Mouse (Mus musculus): ENCODE results near the gene Auts2. TPM values are rescaled to one million over a fixed set of nuclear protein-coding genes. Genes with fewer than 3 reads are reported as not detected.

Auts2 gene
- polyA plus RNA-seq, 1 experiment from 2014 or later, result 17.0 TPM

- Histone ChIP-seq H3K27me3 (no peaks in the 10 kb centered on the region), H3K36me3 (no peaks in the 10 kb centered on the region), H3K4me3 (no peak overlapping the region), H3K27ac (no peak overlapping the region), H3K4me1 (peaks cover 8% of the 10 kb centered on the region), H3K9me3 (no peaks in the 10 kb centered on the region), H3K4me2 (no peak overlapping the region), H3K9ac (no peak overlapping the region)
- 66% methylated on average over 4 of the region's 4 CpGs for WGBS
- no peak for ATAC-seq (ENCODE audit: borderline replicate concordance, extremely low read depth, low FRiP score, low TSS enrichment)
Observed at GRCm38 (mm10) chr5:131729456-131729855, 813.7 kb downstream of the Auts2 start.

- Histone ChIP-seq H3K36me3 (no peaks in the 10 kb centered on the region), H3K9me3 (no peaks in the 10 kb centered on the region), H3K9ac (no peak overlapping the region), H3K4me3 (no peak overlapping the region), H3K4me1 (0 out of 2 replicates have a peak, but pooled peaks cover 2% of the 10 kb centered on the region), H3K27ac (no peak overlapping the region), H3K4me2 (no peak overlapping the region), H3K27me3 (no peaks in the 10 kb centered on the region)
- ATAC-seq (ENCODE audit: borderline replicate concordance, extremely low read depth, low FRiP score, low TSS enrichment), result no peak
- WGBS, result 78% methylated on average over 4 of the region's 4 CpGs
Observed at GRCm38 (mm10) chr5:131727909-131728308, 815.2 kb downstream of the Auts2 start.

- Histone ChIP-seq H3K4me1 (no peaks in the 10 kb centered on the region), H3K27ac (no peak overlapping the region), H3K9me3 (no peaks in the 10 kb centered on the region), H3K27me3 (no peaks in the 10 kb centered on the region), H3K4me2 (no peak overlapping the region), H3K9ac (no peak overlapping the region), H3K4me3 (no peak overlapping the region), H3K36me3 (no peaks in the 10 kb centered on the region)
- no peak for ATAC-seq (ENCODE audit: borderline replicate concordance, extremely low read depth, low FRiP score, low TSS enrichment)
- WGBS, result 88% methylated on average over 1 of the region's 1 CpGs
Observed at GRCm38 (mm10) chr5:131724508-131724907, 818.6 kb downstream of the Auts2 start.

GRCm38 (mm10) chr5:131722791-131723190 is 820.4 kb downstream of the Auts2 start:
- H3K36me3 ChIP-seq, result no peaks in the 10 kb centered on the region
- H3K4me1 ChIP-seq, result no peaks in the 10 kb centered on the region
- no peak for ATAC-seq (ENCODE audit: borderline replicate concordance, extremely low read depth, low FRiP score, low TSS enrichment)
- 81% methylated on average over 6 of the region's 6 CpGs for WGBS
- H3K27me3 ChIP-seq, result no peaks in the 10 kb centered on the region
- H3K9me3 ChIP-seq, result no peaks in the 10 kb centered on the region
- H3K4me3 ChIP-seq, result no peak overlapping the region
- H3K27ac ChIP-seq, result no peak overlapping the region
- no peak overlapping the region for H3K9ac ChIP-seq
- no peak overlapping the region for H3K4me2 ChIP-seq

- WGBS, result 48% methylated on average over 4 of the region's 4 CpGs
- Histone ChIP-seq H3K9me3 (no peaks in the 10 kb centered on the region), H3K27me3 (no peaks in the 10 kb centered on the region), H3K36me3 (no peaks in the 10 kb centered on the region), H3K9ac (no peak overlapping the region), H3K27ac (no peak overlapping the region), H3K4me3 (no peak overlapping the region), H3K4me1 (no peaks in the 10 kb centered on the region), H3K4me2 (no peak overlapping the region)
- no peak for ATAC-seq (ENCODE audit: borderline replicate concordance, extremely low read depth, low FRiP score, low TSS enrichment)
Observed at GRCm38 (mm10) chr5:131722361-131722760, 820.8 kb downstream of the Auts2 start.

GRCm38 (mm10) chr5:131718013-131718412 is 825.1 kb downstream of the Auts2 start:
- Histone ChIP-seq H3K9ac (no peak overlapping the region), H3K36me3 (no peaks in the 10 kb centered on the region), H3K9me3 (no peaks in the 10 kb centered on the region), H3K4me2 (no peak overlapping the region), H3K4me3 (no peak overlapping the region), H3K27ac (no peak overlapping the region), H3K4me1 (no peaks in the 10 kb centered on the region), H3K27me3 (no peaks in the 10 kb centered on the region)
- 63% methylated on average over 13 of the region's 13 CpGs for WGBS
- ATAC-seq (ENCODE audit: borderline replicate concordance, extremely low read depth, low FRiP score, low TSS enrichment), result no peak

GRCm38 (mm10) chr5:131717359-131717965 is 825.7 kb downstream of the Auts2 start:
- ATAC-seq (ENCODE audit: borderline replicate concordance, extremely low read depth, low FRiP score, low TSS enrichment), result no peak
- Histone ChIP-seq H3K27ac (no peak overlapping the region), H3K27me3 (no peaks in the 10 kb centered on the region), H3K9me3 (no peaks in the 10 kb centered on the region), H3K9ac (no peak overlapping the region), H3K4me2 (no peak overlapping the region), H3K4me3 (no peak overlapping the region), H3K4me1 (no peaks in the 10 kb centered on the region), H3K36me3 (no peaks in the 10 kb centered on the region)
- WGBS, result 71% methylated on average over 19 of the region's 19 CpGs

- Histone ChIP-seq H3K4me1 (peaks cover 21% of the 10 kb centered on the region), H3K9ac (no peak overlapping the region), H3K9me3 (no peaks in the 10 kb centered on the region), H3K27ac (no peak overlapping the region), H3K4me3 (no peak overlapping the region), H3K36me3 (no peaks in the 10 kb centered on the region), H3K27me3 (no peaks in the 10 kb centered on the region), H3K4me2 (no peak overlapping the region)
- no peak for ATAC-seq (ENCODE audit: borderline replicate concordance, extremely low read depth, low FRiP score, low TSS enrichment)
- WGBS, result 74% methylated on average over 5 of the region's 5 CpGs
Observed at GRCm38 (mm10) chr5:131714979-131715378, 828.2 kb downstream of the Auts2 start.

GRCm38 (mm10) chr5:131712441-131712840 is 830.7 kb downstream of the Auts2 start:
- no peaks in the 10 kb centered on the region for H3K27me3 ChIP-seq
- no peak overlapping the region for H3K4me3 ChIP-seq
- no peak overlapping the region for H3K9ac ChIP-seq
- H3K9me3 ChIP-seq, result no peaks in the 10 kb centered on the region
- ATAC-seq (ENCODE audit: borderline replicate concordance, extremely low read depth, low FRiP score, low TSS enrichment), result no peak
- H3K4me1 ChIP-seq, result peaks cover 23% of the 10 kb centered on the region
- no peaks in the 10 kb centered on the region for H3K36me3 ChIP-seq
- 85% methylated on average over 2 of the region's 2 CpGs for WGBS
- no peak overlapping the region for H3K27ac ChIP-seq
- no peak overlapping the region for H3K4me2 ChIP-seq

GRCm38 (mm10) chr5:131711474-131712129 is 831.5 kb downstream of the Auts2 start:
- H3K36me3 ChIP-seq, result no peaks in the 10 kb centered on the region
- peak overlapping the region; percentile 47; the same call in 1 of the 2 replicates for H3K27ac ChIP-seq
- no peak overlapping the region for H3K9ac ChIP-seq
- peaks cover 23% of the 10 kb centered on the region for H3K4me1 ChIP-seq
- WGBS, result 21% methylated on average over 5 of the region's 5 CpGs
- no peak overlapping the region for H3K4me3 ChIP-seq
- H3K27me3 ChIP-seq, result no peaks in the 10 kb centered on the region
- peak overlapping the region; percentile 16; the same call in 1 of the 2 replicates for H3K4me2 ChIP-seq
- no peaks in the 10 kb centered on the region for H3K9me3 ChIP-seq
- no peak; the same call in 1 of the 2 replicates for ATAC-seq (ENCODE audit: borderline replicate concordance, extremely low read depth, low FRiP score, low TSS enrichment)

- Histone ChIP-seq H3K4me3 (no peak overlapping the region), H3K27me3 (no peaks in the 10 kb centered on the region), H3K9me3 (no peaks in the 10 kb centered on the region), H3K27ac (peak overlapping the region; percentile 47; the same call in 1 of the 2 replicates), H3K9ac (no peak overlapping the region), H3K36me3 (no peaks in the 10 kb centered on the region), H3K4me1 (peaks cover 23% of the 10 kb centered on the region), H3K4me2 (peak overlapping the region; percentile 16; the same call in 1 of the 2 replicates)
- ATAC-seq (ENCODE audit: borderline replicate concordance, extremely low read depth, low FRiP score, low TSS enrichment), result peak; percentile 72; the same call in 1 of the 2 replicates
- WGBS, result 28% methylated on average over 8 of the region's 8 CpGs
Observed at GRCm38 (mm10) chr5:131710735-131711473, 832.2 kb downstream of the Auts2 start.

GRCm38 (mm10) chr5:131707471-131707870 is 835.7 kb downstream of the Auts2 start:
- Histone ChIP-seq H3K9me3 (no peaks in the 10 kb centered on the region), H3K9ac (no peak overlapping the region), H3K27me3 (no peaks in the 10 kb centered on the region), H3K36me3 (no peaks in the 10 kb centered on the region), H3K27ac (no peak overlapping the region), H3K4me3 (no peak overlapping the region), H3K4me1 (peaks cover 23% of the 10 kb centered on the region), H3K4me2 (no peak overlapping the region)
- no peak for ATAC-seq (ENCODE audit: borderline replicate concordance, extremely low read depth, low FRiP score, low TSS enrichment)
- 85% methylated on average over 7 of the region's 7 CpGs for WGBS

Data from lung, embryonic 15.5 days (tissue).